Mouse (Mus musculus): Measurements from ENCODE around the gene Rsg1. TPM values are rescaled to one million over a fixed set of nuclear protein-coding genes. Genes with fewer than 3 reads are reported as not detected.

Gene Rsg1
- total and polyA plus RNA-seq, 2 experiments from 2014 or later = 1.3 TPM; not detected in 1

DNA sequence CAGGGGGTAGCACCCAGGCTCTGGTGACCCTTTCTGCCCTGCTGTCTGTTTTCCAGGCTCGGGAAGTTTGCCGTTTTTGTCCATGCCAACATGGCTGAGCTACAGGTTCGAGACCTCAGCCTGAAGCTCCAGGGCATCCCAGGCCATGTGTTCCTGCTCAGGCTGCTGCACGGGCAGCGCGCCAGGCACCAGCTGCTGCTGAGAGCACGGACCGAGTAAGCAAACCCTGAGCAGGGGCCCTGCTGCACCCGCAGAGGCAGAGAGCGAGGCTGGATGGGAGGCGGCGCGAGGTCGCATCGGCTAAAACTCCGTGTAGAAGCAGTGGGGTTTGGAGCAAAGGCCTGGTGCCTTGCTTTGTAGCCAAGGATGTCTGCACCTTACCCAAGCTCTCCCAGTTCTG, 40.5 kb downstream of the Rsg1 start:
- ATAC-seq (ENCODE audit: insufficient read depth, low read depth) (peak; percentile 58), DNase-seq (ENCODE audit: low spot score) (no peak)
- Histone ChIP-seq H3K27ac (ENCODE audit: low read depth) (no peak overlapping the region), H3K4me3 (ENCODE audit: low read depth, low read length) (no peak overlapping the region), H3K9ac (replicated peaks; ENCODE audit: low read depth, low read length) (no peak overlapping the region), H3K27me3 (ENCODE audit: control insufficient read depth, insufficient read depth, low read length) (peaks cover under 1% of the 10 kb centered on the region; the same call in 1 of the 2 replicates), H3K4me2 (ENCODE audit: low read depth, low read length) (no peak overlapping the region), H3K36me3 (replicated peaks; ENCODE audit: control insufficient read depth, insufficient read depth, low read length) (no peaks in the 10 kb centered on the region), H3K4me1 (ENCODE audit: control insufficient read depth, insufficient read depth) (no peaks in the 10 kb centered on the region), H3K9me3 (replicated peaks; ENCODE audit: control insufficient read depth, low read length) (no peaks in the 10 kb centered on the region)
- TF ChIP-seq EP300 (IDR thresholded peaks at IDR 0.05; ENCODE audit: low read depth) (no peak), CTCF (IDR thresholded peaks at IDR 0.05; ENCODE audit: low read depth) (no peak)
- 66% methylated on average over 16 of the region's 16 CpGs for WGBS

DNA sequence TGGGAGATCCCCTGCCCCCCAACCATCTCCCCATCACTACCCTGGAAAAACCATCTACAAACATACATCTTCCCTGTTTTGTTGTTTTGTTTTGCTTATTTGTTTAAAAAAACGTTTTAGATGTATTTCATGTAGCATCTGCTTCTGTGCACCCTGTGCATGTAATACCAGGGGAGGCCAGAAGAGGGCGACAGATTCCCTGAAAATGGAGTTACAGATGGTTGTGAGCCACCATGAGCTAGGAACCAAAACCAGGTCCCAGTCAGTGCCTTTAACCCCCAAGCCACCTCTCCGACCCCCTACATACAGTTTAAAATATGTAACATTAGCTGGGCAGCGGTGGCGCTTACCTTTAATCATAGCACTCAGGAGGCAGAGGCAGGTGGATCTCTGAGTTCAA, 43.7 kb downstream of the Rsg1 start:
- WGBS = 69% methylated on average over 5 of the region's 5 CpGs
- peaks cover 6% of the 10 kb centered on the region; the same call in 1 of the 2 replicates for H3K4me1 ChIP-seq (ENCODE audit: control insufficient read depth, insufficient read depth)
- DNase-seq (ENCODE audit: low spot score) (no peak), ATAC-seq (ENCODE audit: insufficient read depth, low read depth) (no peak)
- no peaks in the 10 kb centered on the region for H3K36me3 ChIP-seq (replicated peaks; ENCODE audit: control insufficient read depth, insufficient read depth, low read length)
- no peak overlapping the region for H3K4me3 ChIP-seq (ENCODE audit: low read depth, low read length)
- H3K9ac ChIP-seq (replicated peaks; ENCODE audit: low read depth, low read length) = no peak overlapping the region
- H3K4me2 ChIP-seq (ENCODE audit: low read depth, low read length) = no peak overlapping the region
- no peak overlapping the region for H3K27ac ChIP-seq (ENCODE audit: low read depth)
- H3K27me3 ChIP-seq (ENCODE audit: control insufficient read depth, insufficient read depth, low read length) = no peaks in the 10 kb centered on the region
- TF ChIP-seq CTCF (IDR thresholded peaks at IDR 0.05; ENCODE audit: low read depth) (peak; percentile 48), EP300 (IDR thresholded peaks at IDR 0.05; ENCODE audit: low read depth) (no peak)
- H3K9me3 ChIP-seq (replicated peaks; ENCODE audit: control insufficient read depth, low read length) = no peaks in the 10 kb centered on the region

GRCm38 (mm10) chr4:141259413-141259812, 45.7 kb downstream of the Rsg1 start:
- ATAC-seq (ENCODE audit: insufficient read depth, low read depth) (no peak), DNase-seq (ENCODE audit: low spot score) (no peak)
- no peak overlapping the region for H3K4me2 ChIP-seq (ENCODE audit: low read depth, low read length)
- no peaks in the 10 kb centered on the region for H3K9me3 ChIP-seq (replicated peaks; ENCODE audit: control insufficient read depth, low read length)
- H3K4me3 ChIP-seq (ENCODE audit: low read depth, low read length) = no peak overlapping the region
- 70% methylated on average over 12 of the region's 12 CpGs for WGBS
- no peaks in the 10 kb centered on the region for H3K36me3 ChIP-seq (replicated peaks; ENCODE audit: control insufficient read depth, insufficient read depth, low read length)
- TF ChIP-seq EP300 (IDR thresholded peaks at IDR 0.05; ENCODE audit: low read depth) (no peak), CTCF (IDR thresholded peaks at IDR 0.05; ENCODE audit: low read depth) (no peak)
- H3K9ac ChIP-seq (replicated peaks; ENCODE audit: low read depth, low read length) = no peak overlapping the region
- H3K27ac ChIP-seq (ENCODE audit: low read depth) = no peak overlapping the region
- H3K4me1 ChIP-seq (ENCODE audit: control insufficient read depth, insufficient read depth) = peaks cover 6% of the 10 kb centered on the region; the same call in 1 of the 2 replicates
- no peaks in the 10 kb centered on the region for H3K27me3 ChIP-seq (ENCODE audit: control insufficient read depth, insufficient read depth, low read length)

GRCm38 (mm10) chr4:141260007-141260723, 46.4 kb downstream of the Rsg1 start:
- Histone ChIP-seq H3K4me2 (ENCODE audit: low read depth, low read length) (peak overlapping the region; percentile 52), H3K36me3 (replicated peaks; ENCODE audit: control insufficient read depth, insufficient read depth, low read length) (no peaks in the 10 kb centered on the region), H3K9ac (replicated peaks; ENCODE audit: low read depth, low read length) (no peak overlapping the region), H3K9me3 (replicated peaks; ENCODE audit: control insufficient read depth, low read length) (no peaks in the 10 kb centered on the region), H3K27ac (ENCODE audit: low read depth) (no peak overlapping the region), H3K27me3 (ENCODE audit: control insufficient read depth, insufficient read depth, low read length) (no peaks in the 10 kb centered on the region), H3K4me1 (ENCODE audit: control insufficient read depth, insufficient read depth) (peaks cover 6% of the 10 kb centered on the region; the same call in 1 of the 2 replicates), H3K4me3 (ENCODE audit: low read depth, low read length) (peak overlapping the region; percentile 32)
- TF ChIP-seq EP300 (IDR thresholded peaks at IDR 0.05; ENCODE audit: low read depth) = no peak
- TF ChIP-seq CTCF (IDR thresholded peaks at IDR 0.05; ENCODE audit: low read depth) = no peak
- 37% methylated on average over 16 of the region's 16 CpGs for WGBS
- ATAC-seq (ENCODE audit: insufficient read depth, low read depth) (peak; percentile 33; the same call in 1 of the 2 replicates), DNase-seq (ENCODE audit: low spot score) (peak; percentile 45)

GRCm38 (mm10) chr4:141262906-141263637, 49.3 kb downstream of the Rsg1 start:
- Histone ChIP-seq H3K9me3 (replicated peaks; ENCODE audit: control insufficient read depth, low read length) (no peaks in the 10 kb centered on the region), H3K27ac (ENCODE audit: low read depth) (no peak overlapping the region), H3K9ac (replicated peaks; ENCODE audit: low read depth, low read length) (no peak overlapping the region), H3K4me1 (ENCODE audit: control insufficient read depth, insufficient read depth) (peaks cover 6% of the 10 kb centered on the region; the same call in 1 of the 2 replicates), H3K27me3 (ENCODE audit: control insufficient read depth, insufficient read depth, low read length) (no peaks in the 10 kb centered on the region), H3K4me3 (ENCODE audit: low read depth, low read length) (no peak overlapping the region), H3K36me3 (replicated peaks; ENCODE audit: control insufficient read depth, insufficient read depth, low read length) (no peaks in the 10 kb centered on the region), H3K4me2 (ENCODE audit: low read depth, low read length) (no peak overlapping the region)
- TF ChIP-seq CTCF (IDR thresholded peaks at IDR 0.05; ENCODE audit: low read depth) = no peak
- TF ChIP-seq EP300 (IDR thresholded peaks at IDR 0.05; ENCODE audit: low read depth) = no peak
- DNase-seq (ENCODE audit: low spot score) = no peak
- ATAC-seq (ENCODE audit: insufficient read depth, low read depth) = no peak
- 77% methylated on average over 10 of the region's 10 CpGs for WGBS
